Mouse (Mus musculus) embryonic facial prominence, embryonic 13.5 days (tissue): ENCODE measurements at regions not wholly inside any gene's neighbourhood (a gene's known extent, or its start where the extent isn't known, plus 50 kb on each side); places are given as distances from the start of the nearest gene placed in this dataset.

Source experiments
- ATAC-seq: fragments of 200-750 bp; cut with Nextera tagmentation; 2 replicates; pipeline ENCODE4 v1.8.0; 2017; ENCODE audit warnings: low read depth; ENCODE audit not compliant: insufficient number of reproducible peaks, insufficient read depth, low FRiP score, low TSS enrichment
- H3K27ac ChIP-seq: fragments of 300-500 bp; sonication (generic); 2 replicates; pipeline ENCODE4 v1.5.1; 2015; ENCODE audit warnings: moderate library complexity, mild to moderate bottlenecking, inconsistent platforms
- H3K27me3 ChIP-seq: fragments of 300-500 bp; sonication (generic); 2 replicates; pipeline ENCODE4 v1.6.1; 2015; ENCODE audit warnings: mild to moderate bottlenecking, inconsistent platforms
- H3K36me3 ChIP-seq: fragments of 300-500 bp; sonication (generic); 2 replicates; pipeline ENCODE4 v1.6.1; 2015; ENCODE audit warnings: mild to moderate bottlenecking, inconsistent platforms
- H3K4me1 ChIP-seq: fragments of 300-500 bp; sonication (generic); 2 replicates; pipeline ENCODE4 v1.6.1; 2015; ENCODE audit warnings: inconsistent platforms
- H3K4me2 ChIP-seq: fragments of 300-500 bp; sonication (generic); 2 replicates; pipeline ENCODE4 v1.6.1; 2015; ENCODE audit warnings: moderate library complexity, mild to moderate bottlenecking, inconsistent platforms
- H3K4me3 ChIP-seq: fragments of 300-500 bp; sonication (generic); 2 replicates; pipeline ENCODE4 v1.5.1; 2015; ENCODE audit warnings: mild to moderate bottlenecking, inconsistent platforms
- H3K9ac ChIP-seq: fragments of 300-500 bp; sonication (generic); 2 replicates; pipeline ENCODE4 v1.6.1; 2015; ENCODE audit warnings: mild to moderate bottlenecking, inconsistent platforms
- H3K9me3 ChIP-seq: fragments of 300-500 bp; sonication (generic); 2 replicates; pipeline ENCODE4 v1.6.1; 2016; ENCODE audit warnings: inconsistent platforms
- WGBS: fragments of 180-500 bp; shearing (Covaris S2); methylation state at CpG from one replicate; pipeline ENCODE4 v1.1.7; 2015; ENCODE audit warnings: mixed read lengths; 5-methylcytosine and 5-hydroxymethylcytosine counted together

DNA sequence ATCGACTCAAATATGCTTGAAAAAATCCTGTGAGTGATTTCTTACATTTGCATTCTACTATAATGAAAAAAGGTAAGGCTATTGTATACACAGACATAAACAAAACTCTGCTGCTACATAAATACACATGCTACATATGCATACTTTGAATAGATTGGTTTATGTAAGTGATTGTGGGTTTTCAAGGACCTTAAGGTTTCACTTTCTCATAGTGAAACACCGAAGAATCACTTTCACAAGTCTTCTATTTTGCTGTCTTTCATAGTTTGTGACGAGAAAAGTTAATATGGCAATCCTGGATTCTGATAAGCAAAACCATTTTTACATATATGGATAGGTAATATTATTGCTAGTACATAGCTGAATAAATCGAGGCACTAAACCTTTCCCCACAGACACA lies 62.5 kb upstream of the Mad2l1 start:
- Histone ChIP-seq H3K4me3 (no peak overlapping the region), H3K4me2 (no peak overlapping the region), H3K9me3 (no peaks in the 10 kb centered on the region), H3K4me1 (no peaks in the 10 kb centered on the region), H3K36me3 (no peaks in the 10 kb centered on the region), H3K27me3 (no peaks in the 10 kb centered on the region), H3K27ac (no peak overlapping the region), H3K9ac (no peak overlapping the region)
- WGBS, result 81% methylated on average over 4 of the region's 4 CpGs
- no peak for ATAC-seq

DNA sequence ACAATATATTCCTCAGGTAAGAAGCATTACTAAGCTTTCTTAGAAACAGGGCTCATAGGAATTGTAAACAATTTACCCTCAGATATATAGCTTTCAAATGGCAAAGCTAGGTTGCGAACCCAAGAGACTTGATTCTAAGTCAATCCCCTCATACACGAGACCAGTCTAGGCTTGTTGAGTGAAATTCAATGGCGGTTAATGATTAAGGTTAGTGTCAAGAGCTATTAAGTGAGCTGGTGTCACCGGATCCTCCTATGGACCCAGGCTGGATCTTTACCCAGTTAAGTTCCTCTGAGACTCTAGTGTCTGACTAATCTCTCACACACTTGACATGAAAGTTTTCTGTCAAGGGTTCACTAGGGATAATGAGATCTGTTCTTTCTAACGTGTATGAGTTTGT lies 57.6 kb upstream of the Mad2l1 start:
- Histone ChIP-seq H3K4me2 (no peak overlapping the region), H3K9me3 (no peaks in the 10 kb centered on the region), H3K4me1 (no peaks in the 10 kb centered on the region), H3K27me3 (no peaks in the 10 kb centered on the region), H3K27ac (no peak overlapping the region), H3K9ac (no peak overlapping the region), H3K36me3 (no peaks in the 10 kb centered on the region), H3K4me3 (no peak overlapping the region)
- WGBS, result 42% methylated on average over 5 of the region's 5 CpGs
- no peak for ATAC-seq

DNA sequence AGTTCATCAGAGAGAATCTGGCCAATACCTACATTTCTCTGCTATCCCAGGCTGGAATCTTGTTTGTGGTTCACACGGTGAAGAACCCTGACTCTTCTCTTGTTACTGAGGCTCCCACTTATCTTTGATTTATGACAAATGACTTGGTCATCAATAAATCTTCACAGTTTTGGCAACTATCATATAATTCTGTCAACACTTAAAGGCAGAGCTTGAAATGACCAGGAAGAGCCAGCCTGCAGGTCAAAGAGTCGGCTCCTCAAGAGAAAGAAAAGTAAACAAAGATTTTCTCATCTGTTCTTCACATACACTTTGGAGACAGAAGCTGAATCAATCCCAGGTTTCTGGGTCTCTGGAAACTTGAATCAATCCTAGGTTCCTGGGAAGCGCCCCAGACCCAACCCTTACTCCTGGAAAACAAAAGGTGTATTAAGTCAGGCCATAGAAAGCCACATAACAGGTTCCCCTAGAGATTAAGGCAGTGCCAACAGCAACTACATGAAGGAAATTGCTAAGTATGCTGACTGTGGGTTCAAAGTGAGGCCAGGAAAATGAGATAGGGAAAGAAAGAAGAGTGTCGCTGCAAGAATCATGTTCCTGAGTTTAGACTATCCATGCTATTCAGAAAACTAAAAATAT lies 56.7 kb upstream of the Mad2l1 start:
- WGBS, result 49% methylated on average over 4 of the region's 4 CpGs
- no peak for ATAC-seq
- H3K27me3 ChIP-seq, result no peaks in the 10 kb centered on the region
- no peaks in the 10 kb centered on the region for H3K36me3 ChIP-seq
- H3K4me3 ChIP-seq, result no peak overlapping the region
- no peaks in the 10 kb centered on the region for H3K4me1 ChIP-seq
- H3K9ac ChIP-seq, result no peak overlapping the region
- no peaks in the 10 kb centered on the region for H3K9me3 ChIP-seq
- H3K4me2 ChIP-seq, result no peak overlapping the region
- no peak overlapping the region for H3K27ac ChIP-seq

DNA sequence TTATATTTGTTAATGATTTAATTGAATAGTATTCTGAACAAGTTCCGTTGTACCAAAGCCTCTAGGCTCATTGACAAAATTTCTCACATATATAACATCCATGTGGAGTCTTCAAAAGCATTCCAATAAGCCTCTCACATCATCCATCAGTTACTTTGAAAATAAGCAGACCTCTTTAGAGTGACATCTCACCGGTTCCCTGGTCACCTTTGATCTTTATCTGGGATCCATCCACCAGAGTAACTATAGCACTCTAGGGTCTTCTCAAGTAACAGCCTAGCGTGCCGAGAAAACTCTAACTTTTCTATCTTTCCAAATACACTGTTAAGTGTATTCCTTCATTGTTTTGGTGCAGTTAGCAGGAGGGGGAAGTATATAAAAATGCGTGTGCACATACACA lies 55.6 kb upstream of the Mad2l1 start:
- Histone ChIP-seq H3K9me3 (no peaks in the 10 kb centered on the region), H3K4me2 (no peak overlapping the region), H3K36me3 (no peaks in the 10 kb centered on the region), H3K9ac (no peak overlapping the region), H3K27me3 (no peaks in the 10 kb centered on the region), H3K4me3 (no peak overlapping the region), H3K4me1 (no peaks in the 10 kb centered on the region), H3K27ac (no peak overlapping the region)
- WGBS, result 52% methylated on average over 5 of the region's 5 CpGs
- ATAC-seq, result no peak

DNA sequence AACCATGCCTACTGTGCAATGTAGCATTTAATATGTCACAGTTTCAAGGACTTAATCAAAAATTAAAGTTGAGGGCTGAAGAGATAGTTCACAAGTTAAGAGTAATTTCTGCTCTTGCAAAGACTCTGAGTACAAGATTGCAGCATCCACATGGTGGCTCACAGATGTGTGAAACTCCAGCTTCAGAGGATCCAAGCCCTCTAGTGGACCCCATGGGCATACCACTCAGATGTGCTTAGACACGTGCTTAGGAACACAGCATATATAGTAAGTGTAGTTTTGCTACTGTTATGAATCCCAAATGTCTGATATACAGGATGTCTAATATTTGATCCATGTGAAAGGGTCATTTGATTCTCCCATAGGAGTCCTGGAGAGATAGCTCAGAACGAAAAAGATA lies 55.0 kb upstream of the Mad2l1 start:
- H3K27me3 ChIP-seq, result no peaks in the 10 kb centered on the region
- ATAC-seq, result no peak
- no peaks in the 10 kb centered on the region for H3K36me3 ChIP-seq
- no peak overlapping the region for H3K4me2 ChIP-seq
- H3K9ac ChIP-seq, result no peak overlapping the region
- H3K27ac ChIP-seq, result no peak overlapping the region
- H3K4me1 ChIP-seq, result no peaks in the 10 kb centered on the region
- no peaks in the 10 kb centered on the region for H3K9me3 ChIP-seq
- WGBS, result 61% methylated on average over 2 of the region's 2 CpGs
- H3K4me3 ChIP-seq, result no peak overlapping the region

DNA sequence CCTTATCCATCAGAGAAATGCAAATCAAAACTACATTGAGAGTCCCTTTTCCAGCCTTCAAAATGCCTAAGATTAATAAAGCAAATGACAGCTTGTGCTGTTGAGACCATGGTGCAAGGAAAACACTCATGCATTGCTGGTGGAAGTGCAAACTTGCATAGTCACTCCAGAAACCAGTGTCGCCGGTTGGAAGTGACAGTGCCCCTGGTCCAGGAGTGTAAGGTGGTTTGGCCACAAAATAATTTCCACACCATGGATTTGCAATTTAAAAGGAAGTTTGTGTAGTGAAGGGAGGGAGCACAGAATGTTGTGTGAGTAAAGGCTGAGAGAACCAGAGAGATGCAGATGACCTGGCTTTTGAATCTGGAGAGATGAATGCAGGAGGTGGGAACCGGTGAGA lies 52.4 kb upstream of the Mad2l1 start:
- no peaks in the 10 kb centered on the region for H3K36me3 ChIP-seq
- no peak overlapping the region for H3K27ac ChIP-seq
- no peaks in the 10 kb centered on the region for H3K4me1 ChIP-seq
- WGBS, result 93% methylated on average over 3 of the region's 3 CpGs
- no peaks in the 10 kb centered on the region for H3K9me3 ChIP-seq
- ATAC-seq, result no peak
- no peak overlapping the region for H3K9ac ChIP-seq
- no peaks in the 10 kb centered on the region for H3K27me3 ChIP-seq
- H3K4me2 ChIP-seq, result no peak overlapping the region
- H3K4me3 ChIP-seq, result no peak overlapping the region
